Mouse (Mus musculus) lung, adult 2 months (tissue): Measurements from ENCODE around the gene Vmn2r58. TPM values are rescaled to one million over a fixed set of nuclear protein-coding genes. Genes with fewer than 3 reads are reported as not detected.
"Not testable (repeated sequence)": the region's sequence is repeated elsewhere in the genome, so short reads cannot be mapped to it uniquely, and the experiment has no call there.

Experiments used
- DNase-seq: peaks from one replicate; pipeline ENCODE4 v3.0.0; 2022
- H3K4me1 ChIP-seq: fragments of 200-500 bp; 2 replicates; pipeline ENCODE4 v1.6.1; 2011; ENCODE audit warnings: low read length; ENCODE audit not compliant: control insufficient read depth, insufficient read depth
- H3K4me3 ChIP-seq: fragments of 200-500 bp; replicated peaks from 2 replicates; pipeline ENCODE3; 2011; ENCODE audit warnings: low read depth, mild to moderate bottlenecking, control low read depth, low read length; ENCODE audit errors: extremely low read depth
- WGBS: fragments of 180-500 bp; shearing (Covaris S2); methylation state at CpG from one replicate; pipeline ENCODE4 v1.1.7; 2018; 5-methylcytosine and 5-hydroxymethylcytosine counted together
- polyA plus RNA-seq: library from polyadenylated mRNA; depleted of rRNA; stranded (reverse); fragments of >200 nt; gene quantifications from 2 replicates; pipeline ENCODE4 v1.2.3, GENCODE M21; 2012; rRNA removed

Gene Vmn2r58
- polyA plus RNA-seq = not detected in 2 replicates

- not testable (repeated sequence) for H3K4me1 ChIP-seq, H3K4me3 ChIP-seq, DNase-seq
- WGBS = 70% methylated on average over 5 of the region's 5 CpGs
Observed at GRCm38 (mm10) chr7:41872612-41873011, at the start of gene Vmn2r58. Gene Vmn2r58 (minus strand): TSS chr7:41872712.

Other genes starting within 250 kb of the Vmn2r58 start
- 1.1 and 1.5 TPM in 2 replicates for gene Zfp788, start 239.5 kb downstream of the Vmn2r58 start, polyA plus RNA-seq
- not detected in 2 replicates for gene Vmn2r59, start 186.3 kb upstream of the Vmn2r58 start, polyA plus RNA-seq
- not detected in 2 replicates for gene Vmn2r60, start 235.1 kb upstream of the Vmn2r58 start, polyA plus RNA-seq